Mouse (Mus musculus) lung, embryonic 14.5 days (tissue): ENCODE measurements around the gene Thsd7a. TPM values are rescaled to one million over a fixed set of nuclear protein-coding genes. Genes with fewer than 3 reads are reported as not detected.

ENCODE experiments used
- ATAC-seq: fragments of 200-750 bp; cut with Nextera tagmentation; 2 replicates; pipeline ENCODE4 v1.8.0; 2017; ENCODE audit warnings: mild to moderate bottlenecking, moderate TSS enrichment, moderate library complexity; ENCODE audit not compliant: insufficient read depth
- DNase-seq: peaks from one replicate; pipeline ENCODE4 v3.0.0-alpha.2; 2015
- H3K27ac ChIP-seq: fragments of 300-500 bp; sonication (generic); 2 replicates; pipeline ENCODE4 v1.5.1; 2014; ENCODE audit warnings: low read depth, mild to moderate bottlenecking, moderate library complexity
- H3K27me3 ChIP-seq: fragments of 300-500 bp; sonication (generic); 2 replicates; pipeline ENCODE4 v1.6.1; 2014; ENCODE audit warnings: low read length, control low read depth; ENCODE audit not compliant: insufficient read depth
- H3K36me3 ChIP-seq: fragments of 300-500 bp; sonication (generic); 2 replicates; pipeline ENCODE4 v1.6.1; 2014; ENCODE audit warnings: control low read depth; ENCODE audit not compliant: insufficient read depth
- H3K4me1 ChIP-seq: fragments of 300-500 bp; sonication (generic); 2 replicates; pipeline ENCODE4 v1.6.1; 2014; ENCODE audit warnings: antibody characterized with exemption, control low read depth; ENCODE audit not compliant: insufficient read depth
- H3K4me2 ChIP-seq: fragments of 300-500 bp; sonication (generic); 2 replicates; pipeline ENCODE4 v1.6.1; 2014; ENCODE audit warnings: mild to moderate bottlenecking
- H3K4me3 ChIP-seq: fragments of 300-500 bp; sonication (generic); 2 replicates; pipeline ENCODE4 v1.5.1; 2014; ENCODE audit warnings: low read depth, low read length
- H3K9ac ChIP-seq: fragments of 300-500 bp; sonication (generic); 2 replicates; pipeline ENCODE4 v1.6.1; 2014
- H3K9me3 ChIP-seq: fragments of 300-500 bp; sonication (generic); 2 replicates; pipeline ENCODE4 v1.6.1; 2016; ENCODE audit warnings: low read depth, low read length, control low read depth
- CTCF ChIP-seq: IDR thresholded peaks from 2 replicates; pipeline ENCODE4 v1.5.1; 2016; ENCODE audit warnings: antibody characterized with exemption, low read depth
- WGBS: fragments of 180-500 bp; shearing (Covaris S2); extraction: QIAGEN DNeasy Blood & Tissue Kit; methylation state at CpG from one replicate; pipeline ENCODE4 v1.1.7; 2014; 5-methylcytosine and 5-hydroxymethylcytosine counted together
- polyA plus RNA-seq: library from polyadenylated mRNA; unstranded; fragments of >200 nt; fragmentation: Nextera tagmentation; extraction: Ambion mirVana; gene quantifications from 2 replicates; pipeline ENCODE4 v1.2.1, GENCODE M21; 2014

Thsd7a gene
- polyA plus RNA-seq, 1 experiment from 2014 or later, result 1.3 TPM

GRCm38 (mm10) chr6:12763816-12764215 is 14.6 kb upstream of the Thsd7a start:
- DNase-seq, result no peak
- Histone ChIP-seq H3K27me3 (no peaks in the 10 kb centered on the region), H3K4me2 (no peak overlapping the region), H3K4me1 (no peaks in the 10 kb centered on the region), H3K9ac (no peak overlapping the region), H3K9me3 (no peaks in the 10 kb centered on the region), H3K4me3 (no peak overlapping the region), H3K27ac (no peak overlapping the region), H3K36me3 (no peaks in the 10 kb centered on the region)
- TF ChIP-seq CTCF, result no peak
- no peak for ATAC-seq
- WGBS, result 89% methylated on average over 3 of the region's 3 CpGs

DNA sequence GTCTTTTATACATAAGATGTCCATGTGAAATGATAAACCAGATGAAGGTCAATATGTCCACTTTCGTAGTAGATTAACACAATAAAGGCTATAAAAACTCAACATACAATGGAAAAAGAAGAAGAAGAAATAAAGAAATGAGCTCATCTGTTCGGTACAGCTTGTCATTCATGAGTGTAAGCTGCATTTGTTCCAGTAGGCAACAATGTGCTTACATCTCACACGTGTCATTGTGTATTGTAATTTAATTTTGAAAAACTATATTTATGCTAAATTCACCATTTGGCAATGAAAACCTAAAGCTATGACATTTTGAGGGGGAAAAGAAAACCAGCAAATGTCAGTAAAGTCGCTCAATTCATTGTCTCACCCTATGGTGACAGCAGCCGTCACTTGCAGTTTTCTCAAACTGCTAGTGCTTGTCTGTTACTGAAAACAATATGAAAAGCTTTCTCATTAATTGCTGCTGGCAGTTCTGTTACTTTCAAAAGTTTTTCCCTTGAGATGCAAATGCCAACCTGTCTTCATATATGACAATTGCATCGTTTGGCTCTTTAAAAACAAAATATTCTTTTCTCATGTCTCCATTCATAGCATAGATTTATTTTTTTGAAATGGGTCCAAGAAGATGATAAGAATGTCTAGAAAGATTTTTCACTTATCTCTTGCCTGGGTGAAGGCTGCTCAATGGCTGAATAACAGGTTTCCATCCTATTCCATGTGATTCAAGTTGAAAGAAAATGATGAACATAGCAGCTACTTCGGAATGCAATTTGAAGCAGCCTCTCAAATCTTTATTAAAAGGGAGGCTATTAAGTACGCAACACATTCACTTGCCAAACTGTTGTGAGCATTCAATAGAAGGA is 10.4 kb upstream of the Thsd7a start:
- H3K27ac ChIP-seq, result no peak overlapping the region
- H3K27me3 ChIP-seq, result no peaks in the 10 kb centered on the region
- no peak for TF ChIP-seq CTCF
- H3K9me3 ChIP-seq, result no peaks in the 10 kb centered on the region
- H3K4me3 ChIP-seq, result no peak overlapping the region
- 81% methylated on average over 8 of the region's 8 CpGs for WGBS
- no peaks in the 10 kb centered on the region for H3K4me1 ChIP-seq
- no peak for ATAC-seq
- no peak overlapping the region for H3K9ac ChIP-seq
- no peak for DNase-seq
- no peaks in the 10 kb centered on the region for H3K36me3 ChIP-seq
- no peak overlapping the region for H3K4me2 ChIP-seq

DNA sequence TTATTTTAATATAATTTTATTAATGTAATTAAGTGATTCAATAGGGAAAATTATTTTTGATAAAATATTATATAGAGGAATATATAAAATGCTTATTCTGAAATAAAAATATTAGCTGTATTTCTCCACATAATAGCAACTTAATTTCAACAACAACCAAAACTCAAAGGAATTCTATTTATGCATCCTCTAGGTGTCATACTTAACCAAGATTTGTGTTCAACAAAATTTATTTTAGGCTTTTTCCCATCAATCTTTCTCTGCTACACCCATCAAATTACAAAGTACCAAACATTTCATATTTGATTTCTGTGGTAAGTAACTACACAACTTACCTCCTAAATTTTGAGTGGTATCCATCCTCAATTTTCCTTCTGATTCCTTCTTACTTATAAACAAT is 3.1 kb upstream of the Thsd7a start:
- Histone ChIP-seq H3K27me3 (no peaks in the 10 kb centered on the region), H3K9ac (no peak overlapping the region), H3K27ac (no peak overlapping the region), H3K4me3 (no peak overlapping the region), H3K4me2 (no peak overlapping the region), H3K9me3 (no peaks in the 10 kb centered on the region), H3K36me3 (no peaks in the 10 kb centered on the region), H3K4me1 (0 out of 2 replicates have a peak, but pooled peaks cover 3% of the 10 kb centered on the region)
- ATAC-seq (no peak), DNase-seq (no peak)
- TF ChIP-seq CTCF, result no peak

GRCm38 (mm10) chr6:12750441-12750840 is 1.2 kb upstream of the Thsd7a start:
- no peak overlapping the region for H3K4me2 ChIP-seq
- 40% methylated on average over 2 of the region's 2 CpGs for WGBS
- no peak overlapping the region for H3K27ac ChIP-seq
- H3K36me3 ChIP-seq, result no peaks in the 10 kb centered on the region
- no peak for ATAC-seq
- H3K27me3 ChIP-seq, result no peaks in the 10 kb centered on the region
- H3K4me3 ChIP-seq, result no peak overlapping the region
- H3K9ac ChIP-seq, result no peak overlapping the region
- TF ChIP-seq CTCF, result no peak
- H3K4me1 ChIP-seq, result 0 out of 2 replicates have a peak, but pooled peaks cover 3% of the 10 kb centered on the region
- no peak for DNase-seq
- no peaks in the 10 kb centered on the region for H3K9me3 ChIP-seq

DNA sequence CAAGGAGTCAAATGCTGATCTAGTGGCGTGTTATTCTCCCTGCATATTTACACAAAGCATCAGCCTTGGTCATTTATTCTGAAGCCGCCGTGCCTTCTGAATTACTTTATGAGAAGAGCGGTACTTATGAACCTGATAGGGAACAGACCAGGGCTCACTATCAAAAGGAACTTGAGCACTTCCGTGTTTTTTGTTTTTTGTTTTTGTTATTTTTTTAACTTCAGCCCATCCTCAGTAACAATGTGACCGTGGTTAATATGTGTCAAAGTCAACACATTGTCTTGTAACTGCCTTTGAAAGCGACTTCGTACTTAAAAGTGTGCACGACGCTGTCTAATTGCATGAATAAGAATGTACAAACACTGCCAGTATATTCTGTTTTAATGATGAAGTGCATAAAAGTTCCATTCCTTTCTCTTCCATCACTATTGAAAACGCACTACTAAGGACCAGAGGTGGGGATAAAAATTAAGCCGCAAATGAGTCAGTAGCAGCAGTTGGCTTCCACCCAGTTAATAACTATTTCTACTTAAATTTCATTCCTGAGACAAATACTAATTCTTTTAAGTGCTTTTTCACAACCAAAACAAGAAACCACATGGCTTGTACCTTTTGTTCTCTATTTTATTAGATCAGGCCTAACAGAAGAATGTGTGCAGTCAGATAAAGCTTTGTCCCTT is 461 bp upstream of the Thsd7a start:
- WGBS, result 21% methylated on average over 12 of the region's 12 CpGs
- ATAC-seq, result no peak
- H3K4me2 ChIP-seq, result peak overlapping the region; percentile 80

DNA sequence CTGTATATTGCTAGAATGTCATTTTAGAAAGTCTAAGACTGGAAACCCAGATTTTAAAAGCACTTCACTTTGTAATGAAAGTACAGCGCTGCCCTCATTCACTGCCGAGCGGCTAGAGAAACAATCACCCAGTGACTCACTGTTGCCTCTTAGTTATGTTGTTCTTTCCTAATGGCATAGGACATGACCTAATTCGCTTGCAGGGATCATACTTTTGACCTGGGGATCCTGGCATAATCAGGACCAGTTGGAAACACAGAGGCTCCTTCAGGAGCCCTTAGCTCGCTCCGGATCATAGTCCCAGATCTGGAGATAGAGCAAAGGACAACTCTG is 790 bp downstream of the Thsd7a start:
- Histone ChIP-seq H3K4me1 (0 out of 2 replicates have a peak, but pooled peaks cover 3% of the 10 kb centered on the region), H3K9me3 (no peaks in the 10 kb centered on the region), H3K27me3 (no peaks in the 10 kb centered on the region), H3K27ac (peak overlapping the region; percentile 42; the same call in 1 of the 2 replicates), H3K4me2 (peak overlapping the region; percentile 80), H3K4me3 (peak overlapping the region; percentile 48), H3K9ac (peak overlapping the region; percentile 48), H3K36me3 (no peaks in the 10 kb centered on the region)
- DNase-seq, result peak; percentile 34
- under 1% methylated on average over 6 of the region's 6 CpGs for WGBS
- no peak for TF ChIP-seq CTCF
- ATAC-seq, result no peak; the same call in 1 of the 2 replicates

More for the DNA sequence above, 461 bp upstream of the Thsd7a start:
- H3K27ac ChIP-seq, result no peak overlapping the region
- H3K9me3 ChIP-seq, result no peaks in the 10 kb centered on the region
- no peaks in the 10 kb centered on the region for H3K27me3 ChIP-seq
- H3K4me1 ChIP-seq, result 0 out of 2 replicates have a peak, but pooled peaks cover 3% of the 10 kb centered on the region
- H3K36me3 ChIP-seq, result no peaks in the 10 kb centered on the region
- no peak for DNase-seq
- no peak for TF ChIP-seq CTCF
- H3K9ac ChIP-seq, result no peak overlapping the region
- peak overlapping the region; percentile 48 for H3K4me3 ChIP-seq

GRCm38 (mm10) chr6:12747856-12748450 is 1.3 kb downstream of the Thsd7a start:
- WGBS, result 11% methylated on average over 10 of the region's 11 CpGs
- Histone ChIP-seq H3K36me3 (no peaks in the 10 kb centered on the region), H3K4me1 (0 out of 2 replicates have a peak, but pooled peaks cover 3% of the 10 kb centered on the region), H3K27me3 (no peaks in the 10 kb centered on the region), H3K27ac (no peak overlapping the region), H3K4me3 (peak overlapping the region; percentile 48), H3K9me3 (no peaks in the 10 kb centered on the region), H3K4me2 (peak overlapping the region; percentile 80), H3K9ac (no peak overlapping the region)
- DNase-seq (peak; percentile 25), ATAC-seq (no peak)
- no peak for TF ChIP-seq CTCF
